Mouse (Mus musculus): ENCODE measurements around the gene Gpr18. TPM values are rescaled to one million over a fixed set of nuclear protein-coding genes. Genes with fewer than 3 reads are reported as not detected.

Gene Gpr18
- total and polyA plus RNA-seq, 3 experiments, result 33.5 to 46.2 (median 37.0) TPM

GRCm38 (mm10) chr14:121920511-121921124, 5.0 kb upstream of the Gpr18 start:
- no peaks in the 10 kb centered on the region for H3K79me2 ChIP-seq (replicated peaks; ENCODE audit: control insufficient read depth, extremely low read depth, insufficient read depth, poor library complexity, severe bottlenecking)
- DNase-seq (ENCODE audit: extremely low read depth), result no peak
- no peak overlapping the region for H3K4me3 ChIP-seq (replicated peaks in 1 of 3; ENCODE audit: low read depth in 2 of 3, low read length in 2 of 3, poor library complexity in 1 of 3)
- H3K4me2 ChIP-seq (ENCODE audit: insufficient read depth, low read depth, poor library complexity, severe bottlenecking), result no peak overlapping the region
- peaks cover 2 to 47% of the 10 kb centered on the region in 2 experiments for H3K36me3 ChIP-seq (replicated peaks in 1 of 2; ENCODE audit: control insufficient read depth in 1 of 2, insufficient read depth in 1 of 2, low read length in 1 of 2)
- H3K9ac ChIP-seq (ENCODE audit: insufficient read depth, low read depth), result no peak overlapping the region
- TF ChIP-seq EP300 (IDR thresholded peaks at IDR 0.05; ENCODE audit: low read length), result no peak
- no peak for TF ChIP-seq RAD21 (IDR thresholded peaks at IDR 0.05; ENCODE audit: low read depth, low read length)
- no peak for TF ChIP-seq UBTF (IDR thresholded peaks at IDR 0.05; ENCODE audit: low read depth, low read length)
- no peak for TF ChIP-seq SMC3 (IDR thresholded peaks at IDR 0.05; ENCODE audit: low read depth, low read length)
- TF ChIP-seq HCFC1 (IDR thresholded peaks at IDR 0.05; ENCODE audit: low read depth, low read length), result no peak
- TF ChIP-seq GABPA (IDR thresholded peaks at IDR 0.05; ENCODE audit: insufficient replicate concordance, low read depth, low read length), result no peak
- no peak for TF ChIP-seq ZMIZ1 (IDR thresholded peaks at IDR 0.05; ENCODE audit: low read depth, low read length)
- TF ChIP-seq IRF4 (IDR thresholded peaks at IDR 0.05; ENCODE audit: low read depth, low read length), result no peak
- TF ChIP-seq TBP (conservative IDR thresholded peaks at IDR 0.05; ENCODE audit: low read depth, low read length), result no peak
- dilution Hi-C loops (cut with MboI; ENCODE audit: extremely low pct_ligation_motif_present, extremely low pct_unique_long_range_greater_than_20kb, low sequenced_read_pairs) (no loop called here), in situ Hi-C loops (cut with MboI; ENCODE audit: low pct_ligation_motif_present, low pct_unique_long_range_greater_than_20kb, low sequenced_read_pairs) (loop anchor here (5.0 kb wide), 1 partner anchor 53 kb away; no protein-coding TSS in a partner anchor)
- H3K4me1 ChIP-seq (ENCODE audit: control insufficient read depth in 1 of 2, insufficient read depth in 2 of 2), result peaks cover 22 to 68% of the 10 kb centered on the region in 2 experiments
- no peaks in the 10 kb centered on the region for H3K27me3 ChIP-seq (replicated peaks)
- no peaks in the 10 kb centered on the region for H3K9me3 ChIP-seq (replicated peaks; ENCODE audit: low read length)
- no peak overlapping the region for H3K27ac ChIP-seq (ENCODE audit: insufficient read depth, low read depth)

- Histone ChIP-seq H3K4me1 (ENCODE audit: control insufficient read depth in 1 of 2, insufficient read depth in 2 of 2) (peaks cover 22 to 68% of the 10 kb centered on the region in 2 experiments), H3K9me3 (replicated peaks; ENCODE audit: low read length) (no peaks in the 10 kb centered on the region), H3K27ac (ENCODE audit: insufficient read depth, low read depth) (no peak overlapping the region), H3K36me3 (replicated peaks in 1 of 2; ENCODE audit: control insufficient read depth in 1 of 2, insufficient read depth in 1 of 2, low read length in 1 of 2) (peaks cover 2 to 41% of the 10 kb centered on the region in 2 experiments), H3K9ac (ENCODE audit: insufficient read depth, low read depth) (no peak overlapping the region), H3K79me2 (replicated peaks; ENCODE audit: control insufficient read depth, extremely low read depth, insufficient read depth, poor library complexity, severe bottlenecking) (peaks cover 4% of the 10 kb centered on the region), H3K4me3 (replicated peaks in 1 of 3; ENCODE audit: low read depth in 2 of 3, low read length in 2 of 3, poor library complexity in 1 of 3) (no peak overlapping the region), H3K4me2 (ENCODE audit: insufficient read depth, low read depth, poor library complexity, severe bottlenecking) (no peak overlapping the region), H3K27me3 (replicated peaks) (no peaks in the 10 kb centered on the region)
- in situ Hi-C loops (cut with MboI; ENCODE audit: low pct_ligation_motif_present, low pct_unique_long_range_greater_than_20kb, low sequenced_read_pairs), result loop anchor here (5.0 kb wide), 1 partner anchor 52 kb away; no protein-coding TSS in a partner anchor
- no peak for DNase-seq (ENCODE audit: extremely low read depth)
- dilution Hi-C loops (cut with MboI; ENCODE audit: extremely low pct_ligation_motif_present, extremely low pct_unique_long_range_greater_than_20kb, low sequenced_read_pairs), result no loop called here
- TF ChIP-seq E2F4 (IDR thresholded peaks at IDR 0.05; ENCODE audit: insufficient replicate concordance, low read depth, low read length), result no peak
- no peak for TF ChIP-seq PAX5 (IDR thresholded peaks at IDR 0.05; ENCODE audit: low read length)
- TF ChIP-seq SMC3 (IDR thresholded peaks at IDR 0.05; ENCODE audit: low read depth, low read length), result peak; percentile 97
- no peak for TF ChIP-seq MXI1 (IDR thresholded peaks at IDR 0.05; ENCODE audit: low read depth, low read length)
- TF ChIP-seq KAT2A (IDR thresholded peaks at IDR 0.05; ENCODE audit: insufficient replicate concordance, low read length), result no peak
- no peak for TF ChIP-seq ZMIZ1 (IDR thresholded peaks at IDR 0.05; ENCODE audit: low read depth, low read length)
- TF ChIP-seq ZNF384 (IDR thresholded peaks at IDR 0.05; ENCODE audit: low read depth, low read length), result peak; percentile 45; the same call in 1 of the 2 replicates
- TF ChIP-seq POLR2AphosphoS2 (IDR thresholded peaks at IDR 0.05; ENCODE audit: low read depth, low read length), result no peak
- no peak for TF ChIP-seq SIN3A (IDR thresholded peaks at IDR 0.05; ENCODE audit: low read length)
- TF ChIP-seq HCFC1 (IDR thresholded peaks at IDR 0.05; ENCODE audit: low read depth, low read length), result no peak
- no peak for TF ChIP-seq TBP (conservative IDR thresholded peaks at IDR 0.05; ENCODE audit: low read depth, low read length)
- peak; percentile 69 to 91 for TF ChIP-seq CTCF (conservative IDR thresholded peaks at IDR 0.05 in 1 of 2, IDR thresholded peaks at IDR 0.05 in 1 of 2; ENCODE audit: low read depth in 2 of 2, low read length in 2 of 2)
- no peak for TF ChIP-seq USF1 (IDR thresholded peaks at IDR 0.05; ENCODE audit: low read depth, low read length)
- 0 out of 2 replicates have a peak, but pooled peaks have one; percentile 29 for TF ChIP-seq BHLHE40 (IDR thresholded peaks at IDR 0.05; ENCODE audit: low read depth, low read length)
- TF ChIP-seq USF2 (conservative IDR thresholded peaks at IDR 0.05; ENCODE audit: low read depth, low read length), result no peak
- TF ChIP-seq ELF1 (IDR thresholded peaks at IDR 0.05; ENCODE audit: low read depth, low read length), result no peak
- TF ChIP-seq IRF4 (IDR thresholded peaks at IDR 0.05; ENCODE audit: low read depth, low read length), result 0 out of 2 replicates have a peak, but pooled peaks have one; percentile 32
- peak; percentile 74 for TF ChIP-seq MYC (IDR thresholded peaks at IDR 0.05; ENCODE audit: low read depth, low read length)
- no peak for TF ChIP-seq NRF1 (IDR thresholded peaks at IDR 0.05; ENCODE audit: low read depth, low read length)
- no peak for TF ChIP-seq TCF12 (IDR thresholded peaks at IDR 0.05; ENCODE audit: low read depth, low read length)
- TF ChIP-seq CHD2 (IDR thresholded peaks at IDR 0.05; ENCODE audit: low read length), result no peak
- no peak for TF ChIP-seq JUND (conservative IDR thresholded peaks at IDR 0.05; ENCODE audit: low read depth, low read length)
- TF ChIP-seq POLR2A (IDR thresholded peaks at IDR 0.05; ENCODE audit: low read depth, low read length), result no peak
- no peak for TF ChIP-seq MAFK (IDR thresholded peaks at IDR 0.05; ENCODE audit: insufficient replicate concordance, low read length)
- 0 out of 2 replicates have a peak, but pooled peaks have one; percentile 33 for TF ChIP-seq MAZ (IDR thresholded peaks at IDR 0.05; ENCODE audit: low read depth, low read length)
- no peak for TF ChIP-seq NELFE (IDR thresholded peaks at IDR 0.05; ENCODE audit: low read depth, low read length)
- TF ChIP-seq MEF2A (IDR thresholded peaks at IDR 0.05; ENCODE audit: borderline replicate concordance, low read depth, low read length), result 0 out of 2 replicates have a peak, but pooled peaks have one; percentile 17
- TF ChIP-seq ETS1 (conservative IDR thresholded peaks at IDR 0.05; ENCODE audit: low read depth, low read length), result no peak
Observed at GRCm38 (mm10) chr14:121919752-121920151, 4.2 kb upstream of the Gpr18 start.
